Mouse (Mus musculus) layer of hippocampus, adult 9-11 months (tissue): Measurements from ENCODE around the gene Rsph3a.
"Not testable (repeated sequence)": the region's sequence is repeated elsewhere in the genome, so short reads cannot be mapped to it uniquely, and the experiment has no call there.

Experiments used
- DNase-seq: peaks from one replicate; pipeline ENCODE4 v3.0.0; 2022

Rsph3a gene

GRCm38 (mm10) chr17:7929279-7929678 lies 16.1 kb upstream of the Rsph3a start:
- no peak for DNase-seq

- DNase-seq: no peak
These were observed 14.1 kb upstream of the Rsph3a start for GRCm38 (mm10) chr17:7931096-7931990.

GRCm38 (mm10) chr17:7932121-7932520 lies 13.3 kb upstream of the Rsph3a start:
- not testable (repeated sequence) for DNase-seq

- DNase-seq: peak; percentile 51
These were observed 5.8 kb upstream of the Rsph3a start for GRCm38 (mm10) chr17:7939640-7940039.

GRCm38 (mm10) chr17:7946053-7946627 lies 726 bp downstream of the Rsph3a start:
- DNase-seq: not testable (repeated sequence)

- DNase-seq: not testable (repeated sequence)
These were observed 5.9 kb downstream of the Rsph3a start for GRCm38 (mm10) chr17:7951333-7951732.

- not testable (repeated sequence) for DNase-seq
These were observed 11.8 kb downstream of the Rsph3a start for GRCm38 (mm10) chr17:7957242-7957641.

- not testable (repeated sequence) for DNase-seq
These were observed 17.9 kb downstream of the Rsph3a start for GRCm38 (mm10) chr17:7963333-7963732.

- DNase-seq: not testable (repeated sequence)
These were observed 19.0 kb downstream of the Rsph3a start for GRCm38 (mm10) chr17:7964398-7964797.

- DNase-seq: not testable (repeated sequence)
These were observed 23.1 kb downstream of the Rsph3a start for GRCm38 (mm10) chr17:7968490-7968889.

GRCm38 (mm10) chr17:7969782-7970181 lies 24.4 kb downstream of the Rsph3a start:
- DNase-seq: not testable (repeated sequence)

- DNase-seq: not testable (repeated sequence)
These were observed 38.1 kb downstream of the Rsph3a start for GRCm38 (mm10) chr17:7983484-7983883.

GRCm38 (mm10) chr17:7985597-7985996 lies 40.2 kb downstream of the Rsph3a start:
- DNase-seq: not testable (repeated sequence)

- DNase-seq: not testable (repeated sequence)
These were observed 41.6 kb downstream of the Rsph3a start for GRCm38 (mm10) chr17:7987038-7987437.

GRCm38 (mm10) chr17:8003248-8003647 lies 57.8 kb downstream of the Rsph3a start:
- not testable (repeated sequence) for DNase-seq

GRCm38 (mm10) chr17:8006771-8007170 lies 61.4 kb downstream of the Rsph3a start:
- DNase-seq: not testable (repeated sequence)

GRCm38 (mm10) chr17:8009565-8009964 lies 64.2 kb downstream of the Rsph3a start:
- not testable (repeated sequence) for DNase-seq

GRCm38 (mm10) chr17:8013974-8014373 lies 68.6 kb downstream of the Rsph3a start:
- not testable (repeated sequence) for DNase-seq

- DNase-seq: not testable (repeated sequence)
These were observed 77.3 kb downstream of the Rsph3a start for GRCm38 (mm10) chr17:8022675-8023074.

GRCm38 (mm10) chr17:8027475-8028168 lies 82.2 kb downstream of the Rsph3a start:
- DNase-seq: not testable (repeated sequence)
